Mouse (Mus musculus) stomach, embryonic 15.5 days (tissue): ENCODE measurements around the gene Cngb1. TPM values are rescaled to one million over a fixed set of nuclear protein-coding genes. Genes with fewer than 3 reads are reported as not detected.

Experiments used
- polyA plus RNA-seq: library from polyadenylated mRNA; unstranded; fragments of >200 nt; fragmentation: Nextera tagmentation; extraction: Ambion mirVana; gene quantifications from 2 replicates; pipeline ENCODE4 v1.2.1, GENCODE M21; 2015

The Cngb1 gene
- polyA plus RNA-seq, 1 experiment from 2014 or later = 1.1 TPM

Other genes with a start within 250 kb of the Cngb1 start
- 15.1 and 19.7 TPM in 2 replicates for gene Katnb1, start 225.4 kb downstream of the Cngb1 start, polyA plus RNA-seq
- 21.2 and 23.1 TPM in 2 replicates for gene Kifc3, start 103.8 kb downstream of the Cngb1 start, polyA plus RNA-seq
- gene Tepp, start 4.0 kb upstream of the Cngb1 start, polyA plus RNA-seq = 0.23 and 0.48 TPM in 2 replicates
- gene Zfp319, start 25.4 kb upstream of the Cngb1 start, polyA plus RNA-seq = 6.2 and 7.2 TPM in 2 replicates
- 36.1 and 38.5 TPM in 2 replicates for gene Usb1, start 25.7 kb upstream of the Cngb1 start, polyA plus RNA-seq
- gene Mmp15, start 45.7 kb upstream of the Cngb1 start, polyA plus RNA-seq = 17.0 and 20.0 TPM in 2 replicates
- gene Cfap20, start 128.3 kb upstream of the Cngb1 start, polyA plus RNA-seq = 134 and 140 TPM in 2 replicates
- gene Csnk2a2, start 183.5 kb upstream of the Cngb1 start, polyA plus RNA-seq = 8.8 and 11.1 TPM in 2 replicates
- gene Ccdc113, start 227.5 kb upstream of the Cngb1 start, polyA plus RNA-seq = 0.13 and 0.21 TPM in 2 replicates